Mouse (Mus musculus) T-helper 2 cell (primary cell): ENCODE results near the gene Hacd2.

Source experiments
- in situ Hi-C: fragments of 300-600 bp; cut with MboI, MseI; formaldehyde crosslinking; loops from one replicate; pipeline ENCODE4 v1.15.1; 2025; ENCODE audit warnings: high pct_unique_total_duplicates

Gene Hacd2

GRCm38 (mm10) chr16:35055194-35055506 is 32.9 kb downstream of the Hacd2 start:
- in situ Hi-C loops, result no loop called here

- in situ Hi-C loops, result no loop called here
These were observed 33.6 kb downstream of the Hacd2 start for GRCm38 (mm10) chr16:35055861-35056260.

- in situ Hi-C loops, result no loop called here
These were observed 34.1 kb downstream of the Hacd2 start for GRCm38 (mm10) chr16:35056306-35056705.

- in situ Hi-C loops, result no loop called here
These were observed 34.6 kb downstream of the Hacd2 start for GRCm38 (mm10) chr16:35056786-35057185.

GRCm38 (mm10) chr16:35061017-35061416 is 38.8 kb downstream of the Hacd2 start:
- in situ Hi-C loops, result no loop called here

- in situ Hi-C loops, result no loop called here
These were observed 43.5 kb downstream of the Hacd2 start for GRCm38 (mm10) chr16:35065724-35066123.

GRCm38 (mm10) chr16:35067095-35067494 is 44.9 kb downstream of the Hacd2 start:
- in situ Hi-C loops, result no loop called here

- in situ Hi-C loops, result no loop called here
These were observed 45.4 kb downstream of the Hacd2 start for GRCm38 (mm10) chr16:35067631-35068030.

- in situ Hi-C loops, result no loop called here
These were observed 46.7 kb downstream of the Hacd2 start for GRCm38 (mm10) chr16:35068886-35069285.

- in situ Hi-C loops, result no loop called here
These were observed 52.2 kb downstream of the Hacd2 start for GRCm38 (mm10) chr16:35074436-35074835.

GRCm38 (mm10) chr16:35075643-35076042 is 53.4 kb downstream of the Hacd2 start:
- in situ Hi-C loops, result no loop called here

GRCm38 (mm10) chr16:35093500-35093899 is 71.3 kb downstream of the Hacd2 start:
- in situ Hi-C loops, result no loop called here

GRCm38 (mm10) chr16:35097870-35098530 is 75.8 kb downstream of the Hacd2 start:
- in situ Hi-C loops, result no loop called here

GRCm38 (mm10) chr16:35101751-35102420 is 79.7 kb downstream of the Hacd2 start:
- in situ Hi-C loops, result no loop called here

- in situ Hi-C loops, result no loop called here
These were observed 80.8 kb downstream of the Hacd2 start for GRCm38 (mm10) chr16:35102866-35103620.

- in situ Hi-C loops, result no loop called here
These were observed 85.8 kb downstream of the Hacd2 start for GRCm38 (mm10) chr16:35107985-35108384.

GRCm38 (mm10) chr16:35109156-35109555 is 86.9 kb downstream of the Hacd2 start:
- in situ Hi-C loops, result no loop called here

GRCm38 (mm10) chr16:35109656-35110291 is 87.5 kb downstream of the Hacd2 start:
- in situ Hi-C loops, result loop anchor here (5.0 kb wide), 1 partner anchor 163 kb away; no protein-coding TSS in a partner anchor

GRCm38 (mm10) chr16:35110410-35111142 is 88.3 kb downstream of the Hacd2 start:
- in situ Hi-C loops, result loop anchor here (5.0 kb wide), 1 partner anchor 162 kb away; no protein-coding TSS in a partner anchor

GRCm38 (mm10) chr16:35111143-35111620 is 89.0 kb downstream of the Hacd2 start:
- in situ Hi-C loops, result loop anchor here (5.0 kb wide), 1 partner anchor 161 kb away; no protein-coding TSS in a partner anchor

GRCm38 (mm10) chr16:35113496-35113895 is 91.3 kb downstream of the Hacd2 start:
- in situ Hi-C loops, result loop anchor here (5.0 kb wide), 1 partner anchor 159 kb away; no protein-coding TSS in a partner anchor
